Comparison of ENCODE assay signal across 9 mouse cellular contexts in genomic region chr19:26846017-26846285, GRCm38 (mm10). TPM values are rescaled to one million over a fixed set of nuclear protein-coding genes. Genes with fewer than 3 reads are reported as not detected.
DNase-seq lines count a peak whose midpoint lies in the region; ATAC-seq and TF ChIP-seq lines count a peak whose summit lies in the region.
"Had no signal": no experiment of that assay in that cellular context is flagged by ENCODE, and none has a peak within 500 bp of the region (broad histone marks: within the 10 kb centered on the region; RNA-seq: fewer than 3 reads in every experiment).

No protein-coding gene starts in this region.

- no peak for TF ChIP-seq CTCF in heart, adult 2 months (IDR thresholded peaks at IDR 0.05)
- TF ChIP-seq CTCF in cortical plate, adult 2 months (IDR thresholded peaks at IDR 0.05; ENCODE audit: extremely low read depth, insufficient read depth, low read length) = no peak

- intact Hi-C loops in heart, adult 2 months (cut with DNase I) = no loop called here

- TF ChIP-seq EP300 in heart, adult 2 months (IDR thresholded peaks at IDR 0.05; ENCODE audit: insufficient read depth, low read depth, low read length) = no peak

- H3K9ac ChIP-seq in heart, embryonic 16.5 days (ENCODE audit: low read length) = peak overlapping the region; percentile 72
- no peak overlapping the region for H3K9ac ChIP-seq in heart, adult 2 months (ENCODE audit: low read depth, low read length)
- H3K9ac ChIP-seq in hindbrain, embryonic 15.5 days = peak overlapping the region; percentile 68
- H3K9ac ChIP-seq in midbrain, embryonic 14.5 days (replicated peaks; ENCODE audit: low read length) = peak overlapping the region; percentile 62

- no peaks in the 10 kb centered on the region for H3K27me3 ChIP-seq in heart, embryonic 16.5 days (ENCODE audit: control insufficient read depth, insufficient read depth, low read length)
- H3K27me3 ChIP-seq in heart, adult 2 months (ENCODE audit: control insufficient read depth, insufficient read depth, low read length) = no peaks in the 10 kb centered on the region
- H3K27me3 ChIP-seq in hindbrain, embryonic 15.5 days = no peaks in the 10 kb centered on the region
- no peaks in the 10 kb centered on the region for H3K27me3 ChIP-seq in midbrain, embryonic 14.5 days (ENCODE audit: control insufficient read depth, insufficient read depth, low read length)

- TF ChIP-seq POLR2A in heart, adult 2 months (IDR thresholded peaks at IDR 0.05; ENCODE audit: insufficient read depth, low read depth, low read length) = no peak
- no peak for TF ChIP-seq POLR2A in cortical plate, adult 2 months (IDR thresholded peaks at IDR 0.05; ENCODE audit: extremely low read depth, insufficient read depth, low read length)

- peak overlapping the region; percentile 91 for H3K27ac ChIP-seq in heart, embryonic 16.5 days (ENCODE audit: low read length)
- H3K27ac ChIP-seq in heart, adult 2 months = no peak overlapping the region
- 0 out of 2 replicates have a peak overlapping the region, but pooled peaks have one; percentile 52 for H3K27ac ChIP-seq in cortical plate, adult 2 months (ENCODE audit: insufficient read depth, low read length)
- peak overlapping the region; percentile 98 for H3K27ac ChIP-seq in hindbrain, embryonic 15.5 days (replicated peaks)
- H3K27ac ChIP-seq in midbrain, embryonic 14.5 days (replicated peaks; ENCODE audit: low read depth, low read length) = peak overlapping the region; percentile 97

- no peaks in the 10 kb centered on the region for H3K36me3 ChIP-seq in heart, embryonic 16.5 days (ENCODE audit: control insufficient read depth, insufficient read depth)
- no peaks in the 10 kb centered on the region for H3K36me3 ChIP-seq in heart, adult 2 months (ENCODE audit: control insufficient read depth, insufficient read depth, low read length)
- no peaks in the 10 kb centered on the region for H3K36me3 ChIP-seq in hindbrain, embryonic 15.5 days
- H3K36me3 ChIP-seq in midbrain, embryonic 14.5 days (ENCODE audit: control insufficient read depth, insufficient read depth, low read length) = no peaks in the 10 kb centered on the region

- H3K4me1 ChIP-seq in heart, embryonic 16.5 days (ENCODE audit: control insufficient read depth, insufficient read depth, low read length) = peaks cover 10% of the 10 kb centered on the region
- no peaks in the 10 kb centered on the region for H3K4me1 ChIP-seq in heart, adult 2 months (ENCODE audit: control insufficient read depth, insufficient read depth, low read length)
- H3K4me1 ChIP-seq in cortical plate, adult 2 months (ENCODE audit: control insufficient read depth, insufficient read depth, low read length) = no peaks in the 10 kb centered on the region
- H3K4me1 ChIP-seq in hindbrain, embryonic 15.5 days (replicated peaks) = peaks cover 20% of the 10 kb centered on the region
- peaks cover 24% of the 10 kb centered on the region for H3K4me1 ChIP-seq in midbrain, embryonic 14.5 days (ENCODE audit: control insufficient read depth, insufficient read depth, low read length)

- 10% methylated on average over 1 of the region's 1 CpGs for WGBS in heart, embryonic 16.5 days
- WGBS in heart, adult 2 months = 4% methylated on average over 1 of the region's 1 CpGs
- 0% methylated on average over 1 of the region's 1 CpGs for WGBS in hindbrain, embryonic 15.5 days
- WGBS in midbrain, embryonic 14.5 days = 0% methylated on average over 1 of the region's 1 CpGs

- no peaks in the 10 kb centered on the region for H3K79me2 ChIP-seq in heart, adult 2 months (replicated peaks; ENCODE audit: control insufficient read depth, insufficient read depth, low read length)

- DNase-seq in heart, adult 2 months = no peak
- no peak for DNase-seq in midbrain, embryonic 14.5 days
- DNase-seq in T-cell, adult 2 months (ENCODE audit: low spot score) = no peak
- DNase-seq in thymus, postnatal 36 days = no peak
- DNase-seq in kidney, postnatal 4 days = no peak

- H3K9me3 ChIP-seq in heart, embryonic 16.5 days (replicated peaks; ENCODE audit: control insufficient read depth, low read length) = 0 out of 2 replicates have a peak, but pooled peaks cover 5% of the 10 kb centered on the region
- no peaks in the 10 kb centered on the region for H3K9me3 ChIP-seq in hindbrain, embryonic 15.5 days
- no peaks in the 10 kb centered on the region for H3K9me3 ChIP-seq in midbrain, embryonic 14.5 days (ENCODE audit: control insufficient read depth, low read length)

- H3K4me2 ChIP-seq in heart, embryonic 16.5 days (ENCODE audit: low read depth, low read length) = peak overlapping the region; percentile 62
- H3K4me2 ChIP-seq in hindbrain, embryonic 15.5 days = peak overlapping the region; percentile 70
- peak overlapping the region; percentile 63 for H3K4me2 ChIP-seq in midbrain, embryonic 14.5 days (ENCODE audit: low read length)

- no peak for ATAC-seq in heart, embryonic 16.5 days (replicated peaks; ENCODE audit: extremely low read depth, insufficient read depth, low FRiP score)
- peak; percentile 20 for ATAC-seq in hindbrain, embryonic 15.5 days (ENCODE audit: low FRiP score, low read depth)
- ATAC-seq in midbrain, embryonic 14.5 days (ENCODE audit: low FRiP score, low TSS enrichment) = no peak

- H3K4me3 ChIP-seq in heart, embryonic 16.5 days (ENCODE audit: low read length) = peak overlapping the region; percentile 69
- H3K4me3 ChIP-seq in heart, adult 2 months = no peak overlapping the region
- peak overlapping the region; percentile 58 for H3K4me3 ChIP-seq in cortical plate, adult 2 months (ENCODE audit: insufficient read depth, low read length)
- H3K4me3 ChIP-seq in hindbrain, embryonic 15.5 days = peak overlapping the region; percentile 52
- peak overlapping the region; percentile 27 for H3K4me3 ChIP-seq in midbrain, embryonic 14.5 days (replicated peaks; ENCODE audit: low read depth, low read length)

RNA-seq across cellular contexts. Expression of gene Gm815, which starts 39.7 kb away (rescaled TPM):
- not detected in 2 replicates for polyA plus RNA-seq in heart, embryonic 16.5 days (2015; fragmentation: Nextera tagmentation; extraction: Ambion mirVana)
- total RNA-seq in heart, adult 2 months (2021) = not detected
- polyA plus RNA-seq in heart, adult 2 months (2012; rRNA removed) = not detected in 2 replicates
- not detected in 2 replicates for polyA plus RNA-seq in cortical plate, adult 2 months (2012; rRNA removed)
- polyA plus RNA-seq in hindbrain, embryonic 15.5 days (2015; fragmentation: Nextera tagmentation; extraction: Ambion mirVana) = not detected in 2 replicates
- polyA plus RNA-seq in midbrain, embryonic 14.5 days (2014; fragmentation: Nextera tagmentation; extraction: Ambion mirVana) = not detected in 2 replicates
- total RNA-seq: left cerebral cortex, postnatal 25 days had no signal
